Mouse (Mus musculus): ENCODE data around the gene Ermard.
"Not testable (repeated sequence)": the region's sequence is repeated elsewhere in the genome, so short reads cannot be mapped to it uniquely, and the experiment has no call there.

The Ermard gene

DNA sequence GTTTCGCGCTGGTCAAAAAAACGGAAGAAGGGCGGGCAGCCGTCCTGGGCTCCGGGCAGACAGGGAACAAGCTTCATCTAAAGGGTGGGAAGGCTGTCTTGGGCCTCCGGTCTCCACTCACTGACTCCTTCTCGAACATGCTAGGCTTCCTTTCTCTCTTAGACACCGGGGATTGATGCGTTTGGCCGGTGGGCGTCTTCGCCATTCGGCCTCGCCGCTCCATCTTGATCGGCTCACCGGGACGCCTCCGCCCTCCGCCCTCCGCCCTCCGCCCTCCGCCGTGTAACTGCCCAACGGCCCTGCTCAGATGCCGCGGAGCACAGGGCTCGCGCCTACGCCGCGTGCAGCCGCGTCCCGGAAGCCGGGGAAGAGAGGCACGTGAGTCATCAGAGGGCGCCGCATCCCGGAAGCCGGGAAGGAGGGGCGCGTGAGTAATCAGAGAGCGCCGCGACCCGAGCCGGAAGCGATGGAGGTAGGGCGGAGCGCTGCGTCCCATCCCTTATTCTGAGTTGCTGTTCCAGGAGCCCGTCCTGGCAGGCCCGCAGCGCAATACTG lies at the start of gene Ermard, which contains the start of the genes Tcte3 and Gm3448:
Ermard (plus strand) TSS at position 34 of the 555 bp plus-strand sequence.
Tcte3 (minus strand) TSS at position 314 of the 555 bp plus-strand sequence.
Gm3448 (minus strand) TSS at position 363 of the 555 bp plus-strand sequence.
- DNase-seq (ENCODE audit: extremely low read depth, low read depth): not testable (repeated sequence)

DNA sequence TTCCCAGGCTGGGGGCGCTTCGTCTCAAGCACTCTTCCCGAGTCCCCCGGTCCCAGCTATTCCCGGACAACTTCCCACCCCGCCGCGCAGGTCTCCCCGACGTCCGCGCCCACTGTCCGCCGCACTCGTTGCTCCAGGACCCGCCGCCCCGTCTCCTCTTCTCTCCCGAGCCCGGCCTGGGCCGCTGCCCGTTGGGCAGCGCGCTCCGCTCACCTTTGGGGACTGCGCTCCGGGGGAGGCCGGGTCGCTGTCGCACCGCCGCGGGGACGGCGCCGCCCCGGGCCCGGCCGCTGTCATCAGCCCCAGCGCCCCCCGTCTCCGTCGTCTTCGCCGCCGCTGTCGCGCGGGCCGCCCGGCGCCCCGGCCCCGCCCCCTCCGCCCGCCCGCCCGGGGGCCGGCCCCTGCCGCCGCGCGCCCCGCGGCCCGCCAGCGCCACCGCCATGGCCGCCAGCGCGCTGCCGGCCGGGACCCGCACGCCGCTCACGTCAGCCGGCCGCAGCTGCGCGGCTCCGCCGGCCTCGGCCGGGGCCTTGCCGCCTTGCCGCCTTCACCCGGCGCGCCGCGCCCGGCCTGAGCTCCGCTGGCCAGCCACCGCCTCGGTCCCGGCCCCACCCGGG lies 48.4 kb upstream of the Ermard start:
- DNase-seq (ENCODE audit: extremely low read depth, low read depth): not testable (repeated sequence)

DNA sequence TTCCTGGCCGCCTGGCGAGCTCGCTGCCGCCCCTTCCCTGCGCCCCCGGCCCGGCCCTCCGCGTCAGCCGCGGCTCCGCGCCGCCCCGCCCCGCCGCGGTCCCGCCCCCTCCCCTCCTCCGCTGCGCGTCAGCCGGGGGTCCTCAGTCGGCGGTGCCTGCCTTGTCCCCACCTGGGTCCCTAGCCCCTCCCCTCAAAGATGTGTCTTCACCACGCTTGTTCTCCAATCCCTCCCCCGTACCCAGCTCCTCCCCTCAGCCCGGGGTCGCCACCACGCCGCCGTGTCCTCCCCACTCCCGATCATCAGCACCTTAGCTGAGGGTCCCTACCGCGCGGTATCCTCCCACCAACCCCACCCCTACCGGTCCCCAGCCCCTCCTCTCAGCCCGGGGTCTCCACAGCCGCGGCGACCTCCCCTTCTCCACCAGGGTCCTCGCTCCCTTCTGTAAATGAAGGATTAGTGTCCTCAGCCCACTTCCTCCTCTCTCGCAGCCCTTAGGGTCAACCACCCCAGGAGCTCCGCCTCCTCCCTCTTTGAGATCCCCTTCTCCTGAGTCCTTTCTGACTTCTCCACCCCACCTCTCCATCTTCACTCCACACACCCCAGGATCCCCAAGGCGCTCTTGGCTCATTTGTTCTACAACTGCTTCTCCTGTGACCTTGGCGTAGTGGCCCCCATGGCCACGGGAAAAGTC lies 47.7 kb upstream of the Ermard start:
- DNase-seq (ENCODE audit: extremely low read depth, low read depth): not testable (repeated sequence)

DNA sequence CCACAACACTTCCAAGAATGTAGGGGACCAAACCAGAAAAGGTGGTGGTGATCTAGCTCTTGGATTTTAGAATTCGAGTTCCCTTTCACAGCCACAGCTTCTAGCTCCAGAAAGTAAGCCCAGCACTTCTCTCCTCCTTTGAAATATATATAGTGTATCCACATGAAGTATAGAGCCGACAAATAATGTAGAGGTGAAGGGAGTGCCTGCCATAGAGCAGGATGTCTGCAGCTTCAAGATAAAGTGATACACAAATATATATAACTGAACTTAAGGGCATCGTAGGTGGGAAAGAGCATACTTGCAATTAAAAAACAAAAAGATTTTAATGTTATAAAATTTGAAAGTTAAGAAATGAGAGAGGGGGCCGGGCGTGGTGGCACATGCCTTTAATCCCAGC lies 46.9 kb upstream of the Ermard start:
- not testable (repeated sequence) for DNase-seq (ENCODE audit: extremely low read depth, low read depth)

DNA sequence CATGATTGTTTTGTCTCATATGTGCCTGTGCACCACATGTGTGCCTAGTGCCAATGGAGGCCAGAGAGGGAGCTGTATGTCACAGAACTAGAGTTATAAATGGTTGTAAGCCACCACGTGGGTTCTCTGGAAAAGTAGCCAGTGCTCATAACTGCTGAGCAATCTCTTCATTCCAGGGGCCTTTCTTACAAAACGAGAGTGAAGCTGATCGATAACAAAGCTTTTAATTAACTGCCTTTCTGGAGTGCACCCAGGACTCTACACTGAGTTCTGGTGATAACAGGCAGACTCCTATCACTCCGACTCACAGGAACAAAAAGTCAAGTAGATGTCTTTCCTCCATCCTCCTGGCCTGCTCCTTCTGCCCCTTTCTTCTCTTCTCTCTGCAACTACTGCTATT lies 41.0 kb upstream of the Ermard start:
- DNase-seq (ENCODE audit: extremely low read depth, low read depth): not testable (repeated sequence)

DNA sequence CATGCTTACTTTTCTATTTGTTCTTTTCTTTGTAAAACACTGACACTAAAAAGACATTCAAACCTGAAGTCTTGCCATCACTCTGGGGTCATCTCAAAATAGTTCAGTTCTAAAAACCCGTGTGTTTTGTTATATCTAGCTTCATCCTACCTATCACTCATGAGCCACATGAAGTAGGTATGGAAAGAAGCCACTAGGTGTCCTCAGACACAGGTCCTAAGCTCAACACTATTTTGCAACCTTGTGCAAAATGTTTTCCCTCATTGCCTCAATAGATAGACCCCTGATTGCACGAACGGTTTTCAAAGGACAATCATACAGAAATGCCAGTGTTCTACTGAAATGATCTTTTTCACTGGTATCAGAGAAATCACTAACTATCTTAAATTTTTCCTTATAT lies 31.9 kb upstream of the Ermard start:
- DNase-seq (ENCODE audit: extremely low read depth, low read depth): not testable (repeated sequence)

DNA sequence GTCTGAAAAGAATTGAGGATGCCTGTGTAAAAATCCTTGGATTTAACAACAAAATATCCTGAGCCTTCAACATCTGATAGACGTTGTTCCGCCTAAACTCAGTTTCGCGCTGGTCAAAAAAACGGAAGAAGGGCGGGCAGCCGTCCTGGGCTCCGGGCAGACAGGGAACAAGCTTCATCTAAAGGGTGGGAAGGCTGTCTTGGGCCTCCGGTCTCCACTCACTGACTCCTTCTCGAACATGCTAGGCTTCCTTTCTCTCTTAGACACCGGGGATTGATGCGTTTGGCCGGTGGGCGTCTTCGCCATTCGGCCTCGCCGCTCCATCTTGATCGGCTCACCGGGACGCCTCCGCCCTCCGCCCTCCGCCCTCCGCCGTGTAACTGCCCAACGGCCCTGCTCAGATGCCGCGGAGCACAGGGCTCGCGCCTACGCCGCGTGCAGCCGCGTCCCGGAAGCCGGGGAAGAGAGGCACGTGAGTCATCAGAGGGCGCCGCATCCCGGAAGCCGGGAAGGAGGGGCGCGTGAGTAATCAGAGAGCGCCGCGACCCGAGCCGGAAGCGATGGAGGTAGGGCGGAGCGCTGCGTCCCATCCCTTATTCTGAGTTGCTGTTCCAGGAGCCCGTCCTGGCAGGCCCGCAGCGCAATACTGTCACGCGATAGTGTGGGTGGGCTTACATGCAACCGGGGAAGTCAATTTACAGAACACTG lies 31.1 kb upstream of the Ermard start, which contains the start of gene Gm3435:
Gm3435 (plus strand) TSS at position 471 of the 708 bp plus-strand sequence.
- not testable (repeated sequence) for DNase-seq (ENCODE audit: extremely low read depth, low read depth)

DNA sequence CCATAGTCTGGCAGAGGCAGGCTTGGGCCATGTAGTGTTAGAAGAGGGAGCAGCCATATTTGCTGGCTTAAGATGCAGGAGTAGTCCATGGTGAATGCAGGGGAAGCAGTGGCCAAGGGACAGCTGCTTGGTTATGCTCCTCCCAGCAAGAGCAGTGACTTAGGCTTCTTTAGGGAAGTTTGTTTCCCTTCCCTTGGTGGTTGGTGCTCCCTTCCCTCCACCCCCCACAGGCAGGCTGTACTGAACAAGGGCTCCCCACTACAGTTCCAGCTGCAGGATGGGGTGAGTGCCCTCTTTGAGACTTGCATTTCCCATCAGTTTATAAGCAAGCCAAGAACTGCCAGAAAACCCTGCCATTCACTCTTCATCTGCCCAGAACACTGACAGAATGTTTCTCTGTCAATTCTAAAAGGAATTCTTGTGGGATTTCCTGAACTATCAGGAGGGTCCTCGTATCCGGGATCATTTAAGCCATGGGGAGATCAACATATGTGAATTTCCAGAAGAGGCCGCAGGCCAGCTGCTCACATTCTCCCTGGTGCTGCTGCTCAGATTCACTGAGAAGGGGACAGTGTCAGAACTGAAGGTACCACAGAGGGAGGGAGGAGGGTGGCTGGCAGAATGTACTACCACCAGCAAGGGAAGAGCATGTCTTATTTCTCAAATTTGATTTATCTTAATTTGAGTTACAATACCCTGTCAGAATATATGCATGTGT lies 19.3 kb upstream of the Ermard start:
- DNase-seq (ENCODE audit: extremely low read depth, low read depth): peak; percentile 11

DNA sequence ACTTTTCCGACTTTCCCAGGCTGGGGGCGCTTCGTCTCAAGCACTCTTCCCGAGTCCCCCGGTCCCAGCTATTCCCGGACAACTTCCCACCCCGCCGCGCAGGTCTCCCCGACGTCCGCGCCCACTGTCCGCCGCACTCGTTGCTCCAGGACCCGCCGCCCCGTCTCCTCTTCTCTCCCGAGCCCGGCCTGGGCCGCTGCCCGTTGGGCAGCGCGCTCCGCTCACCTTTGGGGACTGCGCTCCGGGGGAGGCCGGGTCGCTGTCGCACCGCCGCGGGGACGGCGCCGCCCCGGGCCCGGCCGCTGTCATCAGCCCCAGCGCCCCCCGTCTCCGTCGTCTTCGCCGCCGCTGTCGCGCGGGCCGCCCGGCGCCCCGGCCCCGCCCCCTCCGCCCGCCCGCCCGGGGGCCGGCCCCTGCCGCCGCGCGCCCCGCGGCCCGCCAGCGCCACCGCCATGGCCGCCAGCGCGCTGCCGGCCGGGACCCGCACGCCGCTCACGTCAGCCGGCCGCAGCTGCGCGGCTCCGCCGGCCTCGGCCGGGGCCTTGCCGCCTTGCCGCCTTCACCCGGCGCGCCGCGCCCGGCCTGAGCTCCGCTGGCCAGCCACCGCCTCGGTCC lies 17.0 kb upstream of the Ermard start:
- DNase-seq (ENCODE audit: extremely low read depth, low read depth): not testable (repeated sequence)

DNA sequence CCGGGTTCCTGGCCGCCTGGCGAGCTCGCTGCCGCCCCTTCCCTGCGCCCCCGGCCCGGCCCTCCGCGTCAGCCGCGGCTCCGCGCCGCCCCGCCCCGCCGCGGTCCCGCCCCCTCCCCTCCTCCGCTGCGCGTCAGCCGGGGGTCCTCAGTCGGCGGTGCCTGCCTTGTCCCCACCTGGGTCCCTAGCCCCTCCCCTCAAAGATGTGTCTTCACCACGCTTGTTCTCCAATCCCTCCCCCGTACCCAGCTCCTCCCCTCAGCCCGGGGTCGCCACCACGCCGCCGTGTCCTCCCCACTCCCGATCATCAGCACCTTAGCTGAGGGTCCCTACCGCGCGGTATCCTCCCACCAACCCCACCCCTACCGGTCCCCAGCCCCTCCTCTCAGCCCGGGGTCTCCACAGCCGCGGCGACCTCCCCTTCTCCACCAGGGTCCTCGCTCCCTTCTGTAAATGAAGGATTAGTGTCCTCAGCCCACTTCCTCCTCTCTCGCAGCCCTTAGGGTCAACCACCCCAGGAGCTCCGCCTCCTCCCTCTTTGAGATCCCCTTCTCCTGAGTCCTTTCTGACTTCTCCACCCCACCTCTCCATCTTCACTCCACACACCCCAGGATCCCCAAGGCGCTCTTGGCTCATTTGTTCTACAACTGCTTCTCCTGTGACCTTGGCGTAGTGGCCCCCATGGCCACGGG lies 16.4 kb upstream of the Ermard start:
- DNase-seq (ENCODE audit: extremely low read depth, low read depth): not testable (repeated sequence)

DNA sequence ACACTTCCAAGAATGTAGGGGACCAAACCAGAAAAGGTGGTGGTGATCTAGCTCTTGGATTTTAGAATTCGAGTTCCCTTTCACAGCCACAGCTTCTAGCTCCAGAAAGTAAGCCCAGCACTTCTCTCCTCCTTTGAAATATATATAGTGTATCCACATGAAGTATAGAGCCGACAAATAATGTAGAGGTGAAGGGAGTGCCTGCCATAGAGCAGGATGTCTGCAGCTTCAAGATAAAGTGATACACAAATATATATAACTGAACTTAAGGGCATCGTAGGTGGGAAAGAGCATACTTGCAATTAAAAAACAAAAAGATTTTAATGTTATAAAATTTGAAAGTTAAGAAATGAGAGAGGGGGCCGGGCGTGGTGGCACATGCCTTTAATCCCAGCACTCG lies 15.5 kb upstream of the Ermard start:
- DNase-seq (ENCODE audit: extremely low read depth, low read depth): not testable (repeated sequence)

DNA sequence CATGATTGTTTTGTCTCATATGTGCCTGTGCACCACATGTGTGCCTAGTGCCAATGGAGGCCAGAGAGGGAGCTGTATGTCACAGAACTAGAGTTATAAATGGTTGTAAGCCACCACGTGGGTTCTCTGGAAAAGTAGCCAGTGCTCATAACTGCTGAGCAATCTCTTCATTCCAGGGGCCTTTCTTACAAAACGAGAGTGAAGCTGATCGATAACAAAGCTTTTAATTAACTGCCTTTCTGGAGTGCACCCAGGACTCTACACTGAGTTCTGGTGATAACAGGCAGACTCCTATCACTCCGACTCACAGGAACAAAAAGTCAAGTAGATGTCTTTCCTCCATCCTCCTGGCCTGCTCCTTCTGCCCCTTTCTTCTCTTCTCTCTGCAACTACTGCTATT lies 9.6 kb upstream of the Ermard start:
- not testable (repeated sequence) for DNase-seq (ENCODE audit: extremely low read depth, low read depth)

DNA sequence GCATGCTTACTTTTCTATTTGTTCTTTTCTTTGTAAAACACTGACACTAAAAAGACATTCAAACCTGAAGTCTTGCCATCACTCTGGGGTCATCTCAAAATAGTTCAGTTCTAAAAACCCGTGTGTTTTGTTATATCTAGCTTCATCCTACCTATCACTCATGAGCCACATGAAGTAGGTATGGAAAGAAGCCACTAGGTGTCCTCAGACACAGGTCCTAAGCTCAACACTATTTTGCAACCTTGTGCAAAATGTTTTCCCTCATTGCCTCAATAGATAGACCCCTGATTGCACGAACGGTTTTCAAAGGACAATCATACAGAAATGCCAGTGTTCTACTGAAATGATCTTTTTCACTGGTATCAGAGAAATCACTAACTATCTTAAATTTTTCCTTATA lies 553 bp upstream of the Ermard start:
- not testable (repeated sequence) for DNase-seq (ENCODE audit: extremely low read depth, low read depth)

DNA sequence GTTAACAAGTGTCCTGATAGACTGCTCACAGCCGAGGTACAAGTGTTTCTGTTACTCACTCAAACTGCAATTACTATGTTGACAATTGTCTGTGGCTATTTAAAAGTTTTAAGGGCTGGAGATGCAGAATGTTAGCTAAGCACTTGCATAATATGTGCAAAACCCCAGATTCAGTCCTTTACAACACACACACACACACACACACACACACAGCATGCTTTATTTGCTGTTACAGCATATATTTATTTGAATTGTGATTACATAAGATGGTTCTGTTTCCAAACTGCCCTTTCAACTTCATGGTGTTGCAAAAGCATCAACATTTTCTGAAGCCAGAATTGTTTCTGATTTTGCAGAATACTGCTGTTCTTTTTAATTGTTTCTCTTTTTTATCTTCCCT lies 9.3 kb downstream of the Ermard start:
- not testable (repeated sequence) for DNase-seq (ENCODE audit: extremely low read depth, low read depth)

DNA sequence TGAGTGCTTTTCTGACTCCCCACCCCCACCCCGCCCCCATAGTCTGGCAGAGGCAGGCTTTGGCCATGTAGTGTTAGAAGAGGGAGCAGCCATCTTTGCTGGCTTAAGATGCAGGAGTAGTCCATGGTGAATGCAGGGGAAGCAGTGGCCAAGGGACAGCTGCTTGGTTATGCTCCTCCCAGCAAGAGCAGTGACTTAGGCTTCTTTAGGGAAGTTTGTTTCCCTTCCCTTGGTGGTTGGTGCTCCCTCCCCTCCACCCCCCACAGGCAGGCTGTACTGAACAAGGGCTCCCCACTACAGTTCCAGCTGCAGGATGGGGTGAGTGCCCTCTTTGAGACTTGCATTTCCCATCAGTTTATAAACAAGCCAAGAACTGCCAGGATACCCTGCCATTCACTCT lies 11.8 kb downstream of the Ermard start:
- not testable (repeated sequence) for DNase-seq (ENCODE audit: extremely low read depth, low read depth)

DNA sequence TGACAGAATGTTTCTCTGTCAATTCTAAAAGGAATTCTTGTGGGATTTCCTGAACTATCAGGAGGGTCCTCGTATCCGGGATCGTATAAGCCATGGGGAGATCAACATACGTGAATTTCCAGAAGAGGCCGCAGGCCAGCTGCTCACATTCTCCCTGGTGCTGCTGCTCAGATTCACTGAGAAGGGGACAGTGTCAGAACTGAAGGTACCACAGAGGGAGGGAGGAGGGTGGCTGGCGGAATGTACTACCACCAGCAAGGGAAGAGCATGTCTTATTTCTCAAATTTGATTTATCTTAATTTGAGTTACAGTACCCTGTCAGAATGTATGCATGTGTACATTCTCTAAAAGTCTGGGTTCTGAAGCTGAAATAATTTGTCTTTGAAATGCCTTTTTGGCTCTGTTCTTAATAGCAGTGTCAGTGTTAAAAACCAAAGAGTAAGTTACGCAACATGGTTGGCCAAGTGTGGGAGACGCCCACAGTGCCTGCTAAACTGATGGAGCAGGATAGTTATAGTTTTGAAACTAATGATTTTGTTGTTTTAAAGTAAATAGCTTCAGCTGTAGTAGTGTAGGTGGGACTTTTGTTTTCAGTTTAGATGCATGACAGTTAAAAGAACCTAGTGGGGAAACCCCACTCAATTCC lies 12.3 kb downstream of the Ermard start:
- DNase-seq (ENCODE audit: extremely low read depth, low read depth): not testable (repeated sequence)

DNA sequence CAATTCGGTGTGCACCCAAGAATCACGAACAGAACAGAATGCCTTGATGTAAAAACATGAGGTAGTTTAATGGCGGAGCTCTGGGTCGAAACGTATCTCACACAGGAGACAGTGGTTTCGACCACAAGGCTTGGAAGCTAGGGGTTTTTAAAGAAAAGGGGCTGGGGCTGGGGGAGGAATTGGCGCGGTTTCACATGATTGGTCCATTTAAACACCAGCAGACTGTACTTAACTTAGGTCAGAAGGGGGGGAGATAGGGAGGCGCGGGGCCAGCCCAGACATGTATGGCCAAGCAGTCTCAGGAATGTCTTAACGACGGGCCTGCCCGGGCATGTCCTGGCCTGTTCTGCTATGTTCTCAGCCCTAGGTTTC lies 12.8 kb downstream of the Ermard start:
- not testable (repeated sequence) for DNase-seq (ENCODE audit: extremely low read depth, low read depth)

DNA sequence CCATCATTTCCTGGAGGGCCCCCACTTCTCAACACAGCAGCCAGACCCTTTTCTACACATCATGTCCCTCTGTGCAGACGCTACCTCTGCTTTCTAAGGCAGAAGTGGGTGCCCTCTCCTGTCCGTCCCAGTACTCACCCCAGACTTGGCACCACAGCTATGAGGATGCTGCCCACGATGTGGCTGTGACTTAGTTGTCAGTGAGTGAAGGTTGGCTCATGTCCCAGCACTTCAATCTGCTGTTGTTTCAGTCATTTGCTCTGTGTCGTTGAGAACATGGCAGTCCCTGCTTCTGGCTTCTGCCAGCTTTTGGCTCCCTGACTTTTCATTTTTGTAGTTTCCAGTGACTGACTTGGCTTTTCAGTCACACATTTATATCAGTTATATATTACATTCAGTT lies 14.9 kb downstream of the Ermard start:
- no peak for DNase-seq (ENCODE audit: extremely low read depth, low read depth)

DNA sequence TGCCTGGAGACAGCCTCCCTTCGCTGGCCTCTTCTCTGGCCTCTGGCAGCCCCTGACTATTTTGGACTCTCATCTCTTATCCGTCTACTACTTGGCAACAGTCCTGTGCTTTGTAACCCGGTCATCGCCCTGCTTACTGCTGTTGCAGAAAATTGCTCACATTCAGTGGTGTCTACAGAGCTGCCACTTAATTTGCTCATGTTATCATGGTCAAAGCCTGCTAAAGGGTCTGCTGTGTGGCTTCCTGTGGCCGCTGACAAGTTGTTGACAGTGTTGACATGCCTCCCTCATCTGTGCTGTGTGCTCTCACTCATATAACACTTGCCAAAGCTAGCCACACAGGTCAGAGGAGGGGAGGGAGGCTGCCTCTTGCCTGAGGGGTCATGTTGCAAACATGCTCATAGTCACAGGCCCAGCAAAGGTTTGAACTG lies 17.2 kb downstream of the Ermard start:
- DNase-seq (ENCODE audit: extremely low read depth, low read depth): no peak

DNA sequence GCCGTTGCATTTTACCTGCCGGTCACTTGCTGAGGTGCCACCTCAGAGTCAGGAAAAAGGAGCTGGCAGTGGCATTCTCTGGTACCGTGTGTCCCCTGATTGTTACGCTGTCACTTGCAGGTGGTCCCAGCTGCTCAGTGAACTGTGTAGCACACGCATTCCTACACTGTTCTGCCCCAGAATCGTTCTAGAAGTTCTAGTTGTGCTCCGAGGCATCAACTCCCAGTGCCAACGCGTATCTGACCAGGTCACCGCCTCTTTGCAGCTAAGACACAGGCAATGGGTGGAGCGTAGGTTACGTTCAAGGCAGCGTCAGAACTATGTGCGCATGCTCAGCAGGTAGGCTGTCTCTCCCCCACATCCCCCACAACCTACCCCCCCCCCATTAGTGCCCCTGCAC lies 18.6 kb downstream of the Ermard start:
- DNase-seq (ENCODE audit: extremely low read depth, low read depth): no peak

Measured in MEL-GATA-1-ER (cell line).